Mouse (Mus musculus) large intestine, adult 2 months (tissue): ENCODE data around the gene Fam216a. TPM values are rescaled to one million over a fixed set of nuclear protein-coding genes. Genes with fewer than 3 reads are reported as not detected.
"Not testable (repeated sequence)": the region's sequence is repeated elsewhere in the genome, so short reads cannot be mapped to it uniquely, and the experiment has no call there.

Source experiments
- DNase-seq: peaks from one replicate; pipeline ENCODE4 v3.0.0-alpha.2; 2012; ENCODE audit warnings: low read depth, low spot score
- WGBS: fragments of 180-500 bp; shearing (Covaris S2); methylation state at CpG from one replicate; pipeline ENCODE4 v1.1.7; 2018; 5-methylcytosine and 5-hydroxymethylcytosine counted together
- polyA plus RNA-seq: library from polyadenylated mRNA; depleted of rRNA; stranded (reverse); fragments of >200 nt; gene quantifications from 2 replicates; pipeline ENCODE4 v1.2.3, GENCODE M21; 2012; rRNA removed

Gene Fam216a
- polyA plus RNA-seq, 1 experiment: 6.5 TPM

- no peak for DNase-seq
- WGBS: 80% methylated on average over 3 of the region's 3 CpGs
These were observed 44.9 kb downstream of the Fam216a start for GRCm38 (mm10) chr5:122327283-122327682.

GRCm38 (mm10) chr5:122325477-122325876, 46.7 kb downstream of the Fam216a start:
- WGBS: 88% methylated on average over 8 of the region's 8 CpGs
- DNase-seq: no peak

GRCm38 (mm10) chr5:122324608-122325431, 47.3 kb downstream of the Fam216a start:
- WGBS: 86% methylated on average over 23 of the region's 23 CpGs
- no peak for DNase-seq

- WGBS: 89% methylated on average over 8 of the region's 8 CpGs
- DNase-seq: no peak
These were observed 48.6 kb downstream of the Fam216a start for GRCm38 (mm10) chr5:122323523-122323922.

- 60% methylated on average over 12 of the region's 12 CpGs for WGBS
- no peak for DNase-seq
These were observed 51.9 kb downstream of the Fam216a start for GRCm38 (mm10) chr5:122320205-122320781.

- DNase-seq: no peak
- WGBS: 68% methylated on average over 14 of the region's 14 CpGs
These were observed 52.5 kb downstream of the Fam216a start for GRCm38 (mm10) chr5:122319474-122320204.

GRCm38 (mm10) chr5:122318976-122319375, 53.2 kb downstream of the Fam216a start:
- 91% methylated on average over 3 of the region's 3 CpGs for WGBS
- not testable (repeated sequence) for DNase-seq

GRCm38 (mm10) chr5:122318100-122318499, 54.1 kb downstream of the Fam216a start:
- peak; percentile 64 for DNase-seq
- 49% methylated on average over 3 of the region's 3 CpGs for WGBS

GRCm38 (mm10) chr5:122317329-122318045, 54.7 kb downstream of the Fam216a start:
- WGBS: 79% methylated on average over 11 of the region's 11 CpGs
- no peak for DNase-seq

GRCm38 (mm10) chr5:122314966-122315667, 57.0 kb downstream of the Fam216a start:
- DNase-seq: peak; percentile 68
- 25% methylated on average over 20 of the region's 20 CpGs for WGBS

Other genes with a start within 250 kb of the Fam216a start
- gene Ccdc63, start 231.5 kb downstream of the Fam216a start, polyA plus RNA-seq: not detected in 2 replicates
- gene Ppp1cc, start 214.1 kb downstream of the Fam216a start, polyA plus RNA-seq: 90.7 and 102 TPM in 2 replicates
- gene Hvcn1, start 165.6 kb downstream of the Fam216a start, polyA plus RNA-seq: 21.2 and 24.1 TPM in 2 replicates
- 7.6 and 9.5 TPM in 2 replicates for gene Tctn1, start 107.9 kb downstream of the Fam216a start, polyA plus RNA-seq
- 21.8 and 31.7 TPM in 2 replicates for gene Pptc7, start 88.0 kb downstream of the Fam216a start, polyA plus RNA-seq
- 0.95 and 1.7 TPM in 2 replicates for gene Rad9b, start 18.1 kb downstream of the Fam216a start, polyA plus RNA-seq
- gene Vps29, start 18.0 kb downstream of the Fam216a start, polyA plus RNA-seq: 69.2 and 79.4 TPM in 2 replicates
- gene Gpn3, start 488 bp downstream of the Fam216a start, polyA plus RNA-seq: 17.8 and 28.1 TPM in 2 replicates
- 289 and 295 TPM in 2 replicates for gene Arpc3, start 19.5 kb upstream of the Fam216a start, polyA plus RNA-seq
- gene Anapc7, start 49.3 kb upstream of the Fam216a start, polyA plus RNA-seq: 20.6 and 21.6 TPM in 2 replicates
- gene Atp2a2, start 129.9 kb upstream of the Fam216a start, polyA plus RNA-seq: 78.0 and 98.8 TPM in 2 replicates
- 0.72 and 0.89 TPM in 2 replicates for gene Ift81, start 242.2 kb upstream of the Fam216a start, polyA plus RNA-seq